Mouse (Mus musculus) megakaryocyte, embryonic 14.5 days (primary cell): ENCODE data around the gene Sema4b.

Experiments
- FLI1 ChIP-seq: IDR thresholded peaks from 2 replicates; pipeline ENCODE4 v1.6.1; 2012; ENCODE audit warnings: low read length, inconsistent platforms, mixed read lengths
- GATA1 ChIP-seq: IDR thresholded peaks from 3 replicates; pipeline ENCODE4 v1.6.1; 2012; ENCODE audit warnings: mixed read lengths, low read length, inconsistent platforms, borderline replicate concordance

GRCm38 (mm10) chr7:80165432-80165831 lies 21.2 kb upstream of the Sema4b start:
- no peak for TF ChIP-seq GATA1
- TF ChIP-seq FLI1: no peak
